Comparison of ENCODE assay signal across 19 mouse cellular contexts in genomic region chr1:120859546-120859945, GRCm38 (mm10).
DNase-seq lines count a peak whose midpoint lies in the region; ATAC-seq and TF ChIP-seq lines count a peak whose summit lies in the region.
"Had no signal": no experiment of that assay in that cellular context is flagged by ENCODE, and none has a peak within 500 bp of the region (broad histone marks: within the 10 kb centered on the region; RNA-seq: fewer than 3 reads in every experiment).

No protein-coding gene starts in this region.

- intact Hi-C loops in gastrocnemius, adult 2 months (cut with DNase I): no loop called here

- no peak overlapping the region for H3K27ac ChIP-seq in kidney, embryonic 15.5 days
- no peak overlapping the region for H3K27ac ChIP-seq in neural tube, embryonic 11.5 days (ENCODE audit: low read depth, low read length)
- no peak overlapping the region for H3K27ac ChIP-seq in gastrocnemius, adult 2 months
- H3K27ac ChIP-seq: forebrain, embryonic 15.5 days; heart, embryonic 10.5 days; hindbrain, embryonic 12.5 days; midbrain, embryonic 15.5 days had no signal

- 0 out of 2 replicates have a peak, but pooled peaks have one; percentile 25 for ATAC-seq in kidney, embryonic 15.5 days (replicated peaks; ENCODE audit: low FRiP score)
- ATAC-seq in neural tube, embryonic 11.5 days (ENCODE audit: insufficient read depth, low FRiP score, low TSS enrichment): peak; percentile 27; the same call in 1 of the 2 replicates
- ATAC-seq: forebrain, embryonic 15.5 days; liver, postnatal 0 days; midbrain, embryonic 15.5 days had no signal

- no peaks in the 10 kb centered on the region for H3K4me1 ChIP-seq in kidney, embryonic 15.5 days
- H3K4me1 ChIP-seq in neural tube, embryonic 11.5 days (ENCODE audit: control insufficient read depth, insufficient read depth, low read length): no peaks in the 10 kb centered on the region
- H3K4me1 ChIP-seq: forebrain, embryonic 15.5 days; heart, embryonic 10.5 days; hindbrain, embryonic 12.5 days; midbrain, embryonic 15.5 days had no signal

- no peaks in the 10 kb centered on the region for H3K27me3 ChIP-seq in kidney, embryonic 15.5 days
- H3K27me3 ChIP-seq in neural tube, embryonic 11.5 days (ENCODE audit: control insufficient read depth, insufficient read depth, low read length): no peaks in the 10 kb centered on the region
- H3K27me3 ChIP-seq: forebrain, embryonic 15.5 days; hindbrain, embryonic 12.5 days; midbrain, embryonic 15.5 days had no signal

- DNase-seq in kidney, postnatal 10 days: no peak
- DNase-seq in adrenal gland, postnatal 14 days: peak; percentile 58
- DNase-seq in embryo, embryonic 11 days: peak; percentile 52
- peak; percentile 17 for DNase-seq in neural tube, embryonic 11.5 days (ENCODE audit: low spot score)
- DNase-seq in Muller cell, postnatal 12 days (ENCODE audit: inconsistent ontology term): no peak
- DNase-seq in gastrocnemius, adult 2 months: no peak
- no peak for DNase-seq in thymus, postnatal 14 days
- DNase-seq: B cell, adult 2 months; cerebellum, adult 8-10 months; heart, postnatal 10 days; layer of hippocampus, postnatal 36 days; liver, postnatal 0 days; lung, postnatal 10 days had no signal

- no peaks in the 10 kb centered on the region for H3K9me3 ChIP-seq in kidney, embryonic 15.5 days (replicated peaks)
- H3K9me3 ChIP-seq in neural tube, embryonic 11.5 days (ENCODE audit: control insufficient read depth, low read length): no peaks in the 10 kb centered on the region
- H3K9me3 ChIP-seq: forebrain, embryonic 15.5 days; heart, embryonic 10.5 days; hindbrain, embryonic 12.5 days; midbrain, embryonic 15.5 days had no signal

- WGBS in kidney, embryonic 15.5 days: 18% methylated on average over 5 of the region's 5 CpGs
- 26% methylated on average over 5 of the region's 5 CpGs for whole genome bisulfite sequencing in neural tube, embryonic 11.5 days

- no peaks in the 10 kb centered on the region for H3K36me3 ChIP-seq in kidney, embryonic 15.5 days
- no peaks in the 10 kb centered on the region for H3K36me3 ChIP-seq in neural tube, embryonic 11.5 days (ENCODE audit: control insufficient read depth, insufficient read depth, low read length)
- H3K36me3 ChIP-seq: forebrain, embryonic 15.5 days; heart, embryonic 10.5 days; hindbrain, embryonic 12.5 days; midbrain, embryonic 15.5 days had no signal

- no peak overlapping the region for H3K4me2 ChIP-seq in kidney, embryonic 15.5 days
- no peak overlapping the region for H3K4me2 ChIP-seq in neural tube, embryonic 11.5 days (ENCODE audit: low read depth)
- H3K4me2 ChIP-seq: forebrain, embryonic 15.5 days; hindbrain, embryonic 12.5 days; midbrain, embryonic 15.5 days had no signal

- H3K4me3 ChIP-seq in kidney, embryonic 15.5 days (replicated peaks): no peak overlapping the region
- no peak overlapping the region for H3K4me3 ChIP-seq in neural tube, embryonic 11.5 days (ENCODE audit: low read depth, low read length)
- H3K4me3 ChIP-seq in gastrocnemius, adult 2 months: no peak overlapping the region
- H3K4me3 ChIP-seq: forebrain, embryonic 15.5 days; heart, embryonic 10.5 days; hindbrain, embryonic 12.5 days; midbrain, embryonic 15.5 days; myocyte had no signal

- TF ChIP-seq CTCF in gastrocnemius, adult 2 months (IDR thresholded peaks at IDR 0.05): no peak

- H3K9ac ChIP-seq in kidney, embryonic 15.5 days: no peak overlapping the region
- H3K9ac ChIP-seq in neural tube, embryonic 11.5 days (ENCODE audit: low read length): no peak overlapping the region
- H3K9ac ChIP-seq: forebrain, embryonic 15.5 days; hindbrain, embryonic 12.5 days; liver, postnatal 0 days; midbrain, embryonic 15.5 days had no signal

Comparison
In these comparisons a context has a peak if more than half of its experiments do, and no peak if none do; other contexts are left out.
1. DNase-seq: peak in adrenal gland, postnatal 14 days (single experiment), embryo, embryonic 11 days (single experiment) and neural tube, embryonic 11.5 days (single experiment); none in kidney, postnatal 10 days (single experiment), Muller cell, postnatal 12 days (single experiment), gastrocnemius, adult 2 months (single experiment) and thymus, postnatal 14 days (single experiment).